Mouse (Mus musculus): ENCODE results near the gene Ly6g5c. TPM values are rescaled to one million over a fixed set of nuclear protein-coding genes. Genes with fewer than 3 reads are reported as not detected.

Gene Ly6g5c
- total RNA-seq (2021), result not detected
- long read RNA-seq, experiment 1, result 0 reads
- long read RNA-seq, experiment 2, result 0 reads

- DNase-seq (ENCODE audit: low spot score), result no peak
These were observed at the start of gene Ly6g5c for GRCm38 (mm10) chr17:35108097-35108496. Ly6g5c (plus strand) TSS chr17:35108279.

GRCm38 (mm10) chr17:35058316-35058715 lies 49.8 kb upstream of the Ly6g5c start:
- no peak for DNase-seq (ENCODE audit: low spot score)

GRCm38 (mm10) chr17:35058911-35059892 lies 48.9 kb upstream of the Ly6g5c start, which contains the start of gene Ddah2:
Ddah2 (plus strand) TSS chr17:35059035.
- peak; percentile 89 for DNase-seq (ENCODE audit: low spot score)

- DNase-seq (ENCODE audit: low spot score), result no peak
These were observed 48.0 kb upstream of the Ly6g5c start for GRCm38 (mm10) chr17:35060071-35060470.

GRCm38 (mm10) chr17:35060737-35061297 lies 47.3 kb upstream of the Ly6g5c start:
- no peak for DNase-seq (ENCODE audit: low spot score)

- no peak for DNase-seq (ENCODE audit: low spot score)
These were observed 46.8 kb upstream of the Ly6g5c start for GRCm38 (mm10) chr17:35061299-35061698.

GRCm38 (mm10) chr17:35063466-35063865 lies 44.6 kb upstream of the Ly6g5c start:
- DNase-seq (ENCODE audit: low spot score), result no peak

GRCm38 (mm10) chr17:35064378-35064877 lies 43.7 kb upstream of the Ly6g5c start:
- DNase-seq (ENCODE audit: low spot score), result no peak

- no peak for DNase-seq (ENCODE audit: low spot score)
These were observed 42.8 kb upstream of the Ly6g5c start, which contains the start of gene Ly6g6c for GRCm38 (mm10) chr17:35064951-35065947. Ly6g6c (plus strand) TSS chr17:35065388.

GRCm38 (mm10) chr17:35066084-35066483 lies 42.0 kb upstream of the Ly6g5c start, which contains the start of gene Mpig6b:
Mpig6b (minus strand) TSS chr17:35066184.
- no peak for DNase-seq (ENCODE audit: low spot score)

- no peak for DNase-seq (ENCODE audit: low spot score)
These were observed 39.7 kb upstream of the Ly6g5c start for GRCm38 (mm10) chr17:35068213-35068914.

GRCm38 (mm10) chr17:35070556-35071229 lies 37.4 kb upstream of the Ly6g5c start:
- DNase-seq (ENCODE audit: low spot score), result peak; percentile 54

- no peak for DNase-seq (ENCODE audit: low spot score)
These were observed 36.6 kb upstream of the Ly6g5c start for GRCm38 (mm10) chr17:35071454-35071853.

- no peak for DNase-seq (ENCODE audit: low spot score)
These were observed 34.0 kb upstream of the Ly6g5c start for GRCm38 (mm10) chr17:35074097-35074496.

GRCm38 (mm10) chr17:35076507-35077176 lies 31.4 kb upstream of the Ly6g5c start, which contains the start of gene Ly6g6e:
Ly6g6e (plus strand) TSS chr17:35076902.
- DNase-seq (ENCODE audit: low spot score), result no peak

- DNase-seq (ENCODE audit: low spot score), result no peak
These were observed 30.8 kb upstream of the Ly6g5c start for GRCm38 (mm10) chr17:35077285-35077684.

GRCm38 (mm10) chr17:35077786-35078233 lies 30.3 kb upstream of the Ly6g5c start, which contains the start of gene Ly6g6d:
Ly6g6d (minus strand) TSS chr17:35078065.
- peak; percentile 46 for DNase-seq (ENCODE audit: low spot score)

- no peak for DNase-seq (ENCODE audit: low spot score)
These were observed 28.3 kb upstream of the Ly6g5c start for GRCm38 (mm10) chr17:35079778-35080177.

GRCm38 (mm10) chr17:35080248-35080647 lies 27.8 kb upstream of the Ly6g5c start:
- DNase-seq (ENCODE audit: low spot score), result no peak
